Mouse (Mus musculus): Measurements from ENCODE around the gene Bloc1s2.

- no peak for TF ChIP-seq CTCF (IDR thresholded peaks at IDR 0.05; ENCODE audit: low read depth)
- no peak for TF ChIP-seq EP300 (IDR thresholded peaks at IDR 0.05; ENCODE audit: low read depth)
These were observed 13.3 kb downstream of the Bloc1s2 start for GRCm38 (mm10) chr19:44132917-44133316.

All from heart, postnatal 0 days (tissue).